Mouse (Mus musculus) cerebral cortex, adult 2 months (tissue): ENCODE results near the gene Fanca.

Experiments
- WGBS: fragments of 180-500 bp; shearing (Covaris S2); methylation state at CpG from one replicate; pipeline ENCODE4 v1.1.7; 2018; 5-methylcytosine and 5-hydroxymethylcytosine counted together

Fanca gene

GRCm38 (mm10) chr8:123233300-123233699 lies 85.1 kb downstream of the Fanca start:
- 22% methylated on average over 13 of the region's 13 CpGs for WGBS

- WGBS: 24% methylated on average over 7 of the region's 7 CpGs
Measured at GRCm38 (mm10) chr8:123232553-123232952, 85.8 kb downstream of the Fanca start.

GRCm38 (mm10) chr8:123231742-123232141 lies 86.6 kb downstream of the Fanca start:
- 44% methylated on average over 5 of the region's 5 CpGs for WGBS

- WGBS: 48% methylated on average over 11 of the region's 11 CpGs
Measured at GRCm38 (mm10) chr8:123230326-123230725, 88.0 kb downstream of the Fanca start.

GRCm38 (mm10) chr8:123228416-123228815 lies 90.0 kb downstream of the Fanca start:
- WGBS: 78% methylated on average over 1 of the region's 1 CpGs

- 2% methylated on average over 59 of the region's 59 CpGs for WGBS
Measured at GRCm38 (mm10) chr8:123224278-123225266, 93.8 kb downstream of the Fanca start, which contains the start of gene Cdk10. Gene Cdk10, plus strand, starts transcription at chr8:123224842.

- WGBS: 32% methylated on average over 1 of the region's 1 CpGs
Measured at GRCm38 (mm10) chr8:123220917-123221316, 97.5 kb downstream of the Fanca start.
